Mouse (Mus musculus) right cerebral cortex, postnatal 14 days (tissue): ENCODE data around the gene Trmt10a.

Experiments used
- DNase-seq: peaks from one replicate; pipeline ENCODE4 v3.0.0; 2022

The Trmt10a gene

DNA sequence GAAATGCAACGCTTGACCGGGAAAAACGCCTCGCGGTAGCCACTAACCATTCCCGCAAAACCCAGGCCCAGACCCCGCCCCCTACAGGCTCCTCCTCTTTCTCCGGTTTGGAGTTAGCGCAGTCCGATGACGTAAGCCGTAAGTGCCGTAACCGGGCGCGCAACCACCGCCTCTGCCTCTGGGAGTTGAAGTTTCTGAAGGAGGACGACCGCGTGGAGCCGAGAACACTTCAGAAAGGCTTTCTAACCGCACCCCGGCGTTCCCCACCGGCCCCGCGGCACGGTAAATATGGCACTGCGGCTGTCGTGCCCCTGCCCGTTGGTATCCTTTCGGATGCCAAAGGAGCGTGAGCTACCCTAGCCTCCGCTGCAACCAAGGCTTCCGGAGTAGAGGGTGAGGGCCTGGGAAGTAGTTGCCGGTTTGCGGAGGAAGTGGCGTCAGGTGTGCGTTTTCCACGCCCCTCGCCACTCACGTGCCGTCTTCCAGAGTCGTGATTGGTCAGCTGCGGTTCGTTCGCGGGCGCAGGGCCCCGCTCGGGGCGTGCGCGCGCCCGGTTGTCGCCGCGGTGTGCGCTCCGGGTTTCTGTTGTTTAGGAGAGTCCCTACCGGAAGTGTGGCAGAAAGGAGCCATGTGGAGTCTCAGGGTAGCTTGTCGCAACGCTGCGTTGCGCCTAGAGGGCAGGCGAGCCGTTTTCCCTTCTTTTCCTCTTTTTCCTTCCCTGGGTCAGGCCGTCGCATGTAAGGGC lies at the start of gene Trmt10a:
Gene Trmt10a (plus strand): TSS at position 134 of the 745 bp plus-strand sequence.
- peak; percentile 98 for DNase-seq

DNA sequence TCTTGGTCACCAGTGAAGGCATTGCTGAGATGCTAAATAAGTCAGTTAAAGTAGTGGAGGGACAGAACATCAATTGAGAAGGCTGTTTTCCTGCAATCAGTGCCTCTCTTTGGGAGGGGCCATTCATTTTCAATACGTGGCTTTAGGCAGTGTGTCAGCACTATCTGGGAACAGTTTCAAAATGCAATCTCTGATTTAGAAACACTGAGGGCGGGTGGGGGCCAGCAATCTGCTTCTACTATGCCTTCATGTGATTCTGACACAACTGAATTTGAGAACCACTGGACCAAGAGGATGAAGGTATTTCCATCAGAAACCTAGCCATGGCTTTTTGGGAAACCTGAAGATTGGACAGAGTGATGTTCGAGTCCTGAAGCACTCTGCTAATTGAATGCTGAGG lies 47.9 kb upstream of the Trmt10a start:
- DNase-seq = peak; percentile 34

DNA sequence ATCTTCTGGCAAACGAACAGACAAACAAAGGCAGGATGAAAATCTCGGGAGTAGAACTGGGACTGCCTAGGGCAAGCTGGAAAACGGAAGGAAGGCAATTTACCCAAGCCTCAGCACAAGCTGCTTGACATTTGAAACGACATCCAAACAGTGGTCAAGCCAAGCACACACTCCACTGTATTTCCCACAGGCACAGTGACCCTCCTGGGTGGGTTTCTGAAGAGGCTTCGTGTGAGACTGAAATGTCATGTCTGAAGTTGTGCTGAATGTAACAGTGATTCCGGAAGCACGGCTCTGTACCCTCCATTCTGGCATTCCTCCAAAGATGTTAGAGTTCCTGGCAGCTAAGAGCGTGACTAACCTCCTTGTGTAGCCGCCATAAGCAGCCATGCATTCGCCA lies 47.5 kb upstream of the Trmt10a start:
- no peak for DNase-seq

DNA sequence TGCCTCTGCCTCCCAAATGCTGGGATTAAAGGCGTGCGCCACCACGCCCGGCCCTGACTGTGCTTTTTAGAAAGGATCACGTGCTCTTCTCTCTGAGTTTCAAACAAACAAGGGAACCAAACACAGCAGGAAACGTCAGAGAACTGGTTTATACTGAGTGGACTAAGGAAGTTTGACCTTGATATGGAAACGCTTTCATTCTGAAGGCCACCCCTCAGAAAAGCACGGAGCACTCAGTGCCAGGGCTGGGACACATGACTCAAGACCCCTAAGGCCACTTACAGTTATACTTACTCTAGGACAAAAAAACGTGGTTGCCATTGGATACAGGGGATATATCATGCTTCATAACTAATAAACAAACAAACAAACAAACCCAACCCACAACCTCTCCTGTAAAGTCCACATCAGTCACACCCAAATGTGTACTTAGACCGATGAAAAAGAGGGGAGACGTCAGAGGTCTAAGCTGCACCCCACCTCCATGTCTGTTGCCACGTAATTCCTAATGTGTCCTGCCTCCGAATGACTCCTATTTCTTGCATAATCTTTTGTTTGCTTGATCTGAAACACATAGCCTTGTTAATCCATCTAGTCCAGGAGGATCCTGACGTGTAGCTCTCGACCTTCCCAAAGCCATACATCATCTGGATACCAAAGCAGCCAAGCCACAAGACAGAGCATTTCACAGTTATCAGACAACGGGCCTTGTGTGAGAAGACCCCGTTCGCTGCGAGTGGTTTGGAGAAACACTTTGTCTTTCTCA lies 46.8 kb upstream of the Trmt10a start:
- no peak for DNase-seq

DNA sequence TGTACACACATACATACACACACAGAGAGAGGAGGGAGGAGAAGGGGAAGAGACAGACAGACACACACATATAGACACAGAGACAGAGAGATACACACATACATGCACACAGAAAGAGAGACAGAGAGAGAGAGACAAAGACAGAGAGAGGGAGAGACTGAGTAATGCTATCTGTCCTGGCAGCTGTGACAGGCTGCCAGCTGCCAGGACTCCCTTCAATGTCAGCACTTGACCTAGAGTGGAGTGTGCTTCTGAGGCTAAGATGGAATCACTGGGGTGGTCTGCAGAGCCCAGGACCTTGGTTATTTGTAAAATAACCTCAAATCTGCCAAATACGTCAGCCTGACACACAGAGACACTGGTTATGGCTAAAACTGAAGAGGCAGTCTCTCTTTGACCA lies 45.5 kb upstream of the Trmt10a start:
- DNase-seq = no peak

DNA sequence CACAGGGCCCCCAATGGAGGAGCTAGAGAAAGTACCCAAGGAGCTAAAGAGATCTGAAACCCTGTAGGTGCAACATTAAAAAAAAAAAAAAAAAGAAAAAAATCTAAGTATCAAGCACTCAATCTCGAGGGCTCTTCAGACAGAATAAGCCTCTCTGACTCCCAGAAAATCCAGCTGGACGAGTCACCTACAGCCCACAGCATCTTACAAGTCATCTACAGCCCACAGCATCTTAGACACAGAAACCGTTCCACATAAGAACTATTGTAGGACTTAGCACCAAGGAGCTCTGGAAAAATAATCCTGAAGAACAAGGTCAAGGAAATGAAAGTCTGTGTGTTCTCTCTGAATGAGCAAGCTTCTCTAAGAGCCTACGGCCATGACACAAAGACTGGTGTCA lies 41.3 kb upstream of the Trmt10a start:
- DNase-seq = no peak

DNA sequence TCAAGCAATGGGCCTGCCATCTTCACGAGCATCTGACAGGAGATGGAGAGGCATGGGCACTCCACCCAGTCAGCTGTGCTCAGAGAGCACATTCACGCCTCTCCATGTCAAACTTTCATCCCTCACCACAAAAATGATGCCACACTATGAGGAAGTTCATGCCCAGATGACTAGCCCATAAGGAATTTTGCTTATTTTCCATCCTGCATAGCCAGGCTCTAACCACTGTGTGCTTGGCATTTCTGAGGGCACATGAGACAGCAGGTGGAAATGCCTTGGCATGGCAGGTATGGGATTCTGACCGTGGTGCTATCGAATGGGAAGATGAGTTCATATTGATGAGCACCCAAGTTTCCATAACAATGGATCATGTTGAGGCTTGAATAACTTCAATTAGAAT lies 39.6 kb upstream of the Trmt10a start:
- DNase-seq = no peak

DNA sequence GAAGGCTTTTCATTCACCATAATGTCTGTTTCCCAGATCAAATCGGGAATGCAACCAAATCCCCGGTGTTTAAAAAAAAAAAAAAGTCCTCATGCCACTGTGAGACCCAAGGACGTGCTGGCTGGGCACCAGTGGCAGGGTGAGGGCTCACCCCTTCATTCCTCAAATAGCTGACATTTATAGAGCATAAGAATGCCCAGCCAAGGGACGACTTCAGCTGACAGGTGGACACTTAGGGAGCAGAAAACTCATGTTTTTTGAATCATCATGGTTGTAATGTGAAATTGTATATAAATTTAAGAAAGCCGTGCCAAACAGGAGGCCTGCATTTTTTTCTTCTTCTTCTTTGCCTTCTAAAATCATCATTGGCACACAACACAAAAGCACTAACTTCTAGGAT lies 38.2 kb upstream of the Trmt10a start:
- no peak for DNase-seq

DNA sequence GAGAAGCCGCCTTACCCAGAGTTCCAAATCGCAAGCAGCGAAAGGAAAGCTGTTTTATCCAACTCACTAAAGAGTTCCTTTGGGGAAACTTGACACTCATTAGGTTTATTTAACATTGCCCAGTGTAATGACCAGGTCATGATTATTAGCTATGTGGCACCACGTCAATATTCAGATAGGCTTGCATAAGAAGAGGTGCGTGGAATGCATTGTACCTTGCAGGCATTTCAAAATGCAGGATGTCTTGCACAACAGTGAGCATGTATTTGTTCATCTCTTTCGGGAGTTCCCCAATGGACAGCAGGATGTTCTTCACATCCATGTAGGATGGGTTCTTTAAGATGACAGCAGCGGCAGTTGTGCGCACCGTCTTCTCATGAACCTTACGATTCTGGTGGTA lies 36.4 kb upstream of the Trmt10a start:
- DNase-seq = no peak

DNA sequence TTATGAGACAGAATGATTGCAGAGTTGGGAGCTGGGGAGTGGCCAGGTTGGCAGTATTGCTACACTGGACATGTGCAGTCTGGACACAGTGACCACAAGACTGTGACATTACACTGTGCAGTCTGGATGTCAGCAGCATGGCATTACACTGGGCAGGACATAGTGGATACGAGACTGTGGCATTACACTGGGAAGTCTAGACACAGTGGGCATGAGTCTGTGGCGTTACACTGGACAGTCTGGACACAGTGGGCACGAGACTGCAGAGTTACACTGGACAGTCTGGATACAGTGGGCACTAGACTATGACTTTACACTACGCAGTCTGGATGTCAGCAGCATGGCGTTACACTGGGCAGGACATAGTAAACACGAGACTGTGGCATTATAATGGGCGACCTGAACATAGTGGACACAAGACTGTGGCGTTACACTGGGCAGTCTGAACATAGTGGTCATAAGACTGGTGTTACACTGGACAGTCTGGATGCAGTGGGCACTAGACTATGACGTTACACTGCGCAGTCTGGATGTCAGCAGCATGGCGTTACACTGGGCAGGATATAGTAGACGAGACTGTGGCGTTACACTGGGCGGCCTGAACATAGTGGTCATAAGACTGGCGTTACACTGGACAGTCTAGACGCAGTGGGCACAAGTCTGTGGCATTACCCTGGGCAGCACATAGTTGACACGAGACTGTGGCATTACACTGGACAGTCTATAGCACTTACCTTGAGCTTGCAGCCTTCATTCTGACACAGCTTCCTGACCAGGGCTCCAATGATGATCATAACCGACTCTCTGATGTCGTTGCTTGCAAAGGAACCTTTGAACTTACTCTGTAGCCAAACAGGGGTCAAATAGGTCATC lies 32.1 kb upstream of the Trmt10a start:
- DNase-seq = no peak

DNA sequence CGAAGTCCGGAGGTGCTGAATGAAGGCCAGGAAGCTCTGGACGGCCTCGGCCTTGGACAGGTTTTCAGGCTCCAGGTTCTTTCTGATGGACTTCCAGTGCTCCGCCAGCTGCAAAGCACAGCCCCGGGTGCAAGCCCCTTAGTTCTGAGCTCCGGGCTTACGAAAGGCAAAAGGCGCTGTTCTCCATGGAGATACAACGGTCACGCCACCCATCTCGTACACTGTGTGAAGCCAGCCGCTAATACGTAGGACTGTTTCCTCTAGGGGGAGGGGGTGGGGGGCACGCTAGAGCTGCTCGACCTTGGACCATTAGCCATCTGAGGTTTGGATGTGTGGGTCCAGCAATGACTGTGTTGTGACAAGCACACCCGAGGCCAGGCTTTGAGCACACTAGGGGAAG lies 29.1 kb upstream of the Trmt10a start:
- DNase-seq = no peak

DNA sequence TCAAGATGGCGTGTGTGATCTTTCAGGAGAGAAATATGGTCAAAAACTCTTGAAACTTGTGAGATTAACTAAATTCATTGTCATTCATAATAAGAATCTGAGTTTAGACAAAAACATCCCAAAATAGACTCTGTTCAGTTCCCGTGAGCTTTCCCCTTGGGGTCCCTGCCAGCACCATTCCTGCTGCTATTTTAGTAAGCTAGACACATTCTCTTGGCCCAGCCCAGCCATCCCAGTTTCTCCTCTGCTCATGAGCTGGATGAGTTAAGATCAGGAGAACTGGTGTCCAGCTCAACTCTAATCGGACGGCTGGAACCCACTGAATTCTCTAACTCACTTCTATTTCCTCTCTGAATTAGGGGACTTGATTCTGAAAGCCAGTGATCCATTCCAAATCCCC lies 26.4 kb upstream of the Trmt10a start:
- no peak for DNase-seq

DNA sequence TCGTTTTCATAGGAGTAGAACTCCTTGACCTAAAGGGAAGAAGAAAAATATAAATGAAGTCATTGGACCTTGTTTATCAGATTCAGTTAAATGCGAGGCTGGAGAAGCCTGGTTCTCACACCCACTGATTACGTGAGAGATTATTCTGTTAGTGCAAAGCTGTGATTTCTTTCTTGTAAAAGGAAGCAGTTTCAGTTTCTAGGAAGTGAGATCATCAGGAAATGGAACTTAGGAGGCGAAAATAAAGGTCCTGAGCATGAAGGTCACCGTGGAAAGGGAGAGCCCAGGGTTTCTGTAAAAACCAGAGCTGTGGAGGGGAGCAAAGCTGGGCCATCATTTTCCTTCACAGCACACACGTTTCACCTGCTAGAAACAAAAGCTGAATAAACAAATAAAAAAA lies 24.9 kb upstream of the Trmt10a start:
- DNase-seq = no peak

DNA sequence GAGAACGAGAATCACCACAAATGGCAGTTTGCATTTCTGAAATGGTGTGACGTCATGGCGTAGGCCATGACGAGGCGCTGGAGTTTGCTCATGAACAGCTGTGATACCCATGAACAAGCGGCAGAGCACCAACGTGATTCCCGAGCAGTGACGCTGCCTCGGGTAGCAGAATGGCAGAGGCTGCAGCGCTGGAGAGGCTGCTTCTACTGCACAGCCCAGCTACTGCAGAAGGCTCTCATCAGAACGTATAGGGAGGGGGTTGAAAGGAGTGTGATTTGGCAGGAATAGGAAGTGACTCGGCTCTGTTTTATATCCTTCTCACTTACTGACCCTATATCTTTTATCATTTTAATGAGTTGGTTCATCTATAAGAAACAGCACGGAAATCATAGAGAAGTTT lies 24.4 kb upstream of the Trmt10a start:
- no peak for DNase-seq

DNA sequence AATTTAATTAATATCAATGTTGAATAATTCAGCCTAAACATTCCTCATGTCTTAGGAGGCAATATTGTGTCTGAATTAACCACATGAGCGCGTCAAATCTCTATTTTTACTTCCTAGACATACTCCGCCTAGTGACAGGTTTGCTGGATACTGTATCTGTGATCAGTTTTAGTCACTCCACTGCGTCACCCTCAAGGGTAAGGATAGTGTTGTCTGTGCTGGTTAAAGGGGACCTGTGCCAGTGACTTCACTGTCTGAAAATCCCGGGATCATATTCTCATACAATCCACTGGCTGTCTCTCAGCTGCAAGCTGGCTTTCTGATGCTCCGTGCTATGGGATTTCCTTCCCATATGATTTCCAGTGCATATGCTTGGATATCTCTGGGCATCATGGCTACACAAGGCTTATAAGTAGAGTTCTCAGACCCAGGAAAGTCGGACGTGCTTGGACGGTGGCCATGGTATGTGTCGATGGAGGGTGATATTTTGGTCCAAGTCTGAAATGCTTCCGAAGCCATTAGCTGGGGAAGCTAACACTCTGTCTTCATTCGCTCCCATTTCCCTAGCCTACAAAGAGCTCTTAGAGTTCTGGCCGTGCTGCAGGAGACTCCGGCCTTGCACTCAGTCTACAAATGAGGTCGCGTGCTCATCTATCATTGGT lies 23.7 kb upstream of the Trmt10a start:
- DNase-seq = no peak

DNA sequence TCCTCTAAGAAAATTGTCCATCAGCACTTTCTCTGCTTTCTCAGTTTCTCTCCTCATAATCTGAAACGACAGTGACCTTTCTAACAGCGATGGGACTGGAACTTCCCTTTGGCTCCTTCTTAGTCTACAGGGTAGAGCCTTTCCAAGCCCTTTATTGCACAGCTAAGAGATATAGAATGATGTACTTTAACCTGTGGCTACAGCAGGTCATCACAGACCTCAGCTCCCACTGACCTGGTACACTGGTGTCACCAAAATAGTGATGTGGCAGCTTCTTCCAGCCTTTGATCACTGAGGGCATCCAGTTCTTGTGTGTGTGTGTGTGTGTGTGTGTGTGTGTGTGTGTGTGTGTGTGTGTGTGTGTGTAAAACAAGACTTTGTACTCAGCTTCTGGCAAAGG lies 21.8 kb upstream of the Trmt10a start:
- DNase-seq = no peak

DNA sequence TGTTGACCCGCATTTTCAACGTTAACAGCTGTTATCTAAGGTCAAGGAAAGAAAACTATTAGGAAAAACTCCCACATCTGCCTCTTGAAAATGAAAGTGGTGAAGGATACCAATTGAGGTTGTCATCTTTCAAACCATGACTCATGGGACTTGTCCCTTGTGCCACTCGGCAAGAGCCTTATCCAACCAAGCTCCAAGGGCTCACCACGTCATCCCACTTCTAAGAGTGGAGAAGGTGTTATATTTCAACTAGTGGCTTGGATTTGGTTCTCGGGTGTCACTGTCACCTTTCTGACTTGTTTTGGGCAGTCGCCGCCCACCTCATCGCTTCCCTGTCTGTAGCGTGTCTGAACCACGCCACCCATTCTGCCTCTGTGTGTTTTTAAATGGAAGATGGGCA lies 19.4 kb upstream of the Trmt10a start:
- no peak for DNase-seq

DNA sequence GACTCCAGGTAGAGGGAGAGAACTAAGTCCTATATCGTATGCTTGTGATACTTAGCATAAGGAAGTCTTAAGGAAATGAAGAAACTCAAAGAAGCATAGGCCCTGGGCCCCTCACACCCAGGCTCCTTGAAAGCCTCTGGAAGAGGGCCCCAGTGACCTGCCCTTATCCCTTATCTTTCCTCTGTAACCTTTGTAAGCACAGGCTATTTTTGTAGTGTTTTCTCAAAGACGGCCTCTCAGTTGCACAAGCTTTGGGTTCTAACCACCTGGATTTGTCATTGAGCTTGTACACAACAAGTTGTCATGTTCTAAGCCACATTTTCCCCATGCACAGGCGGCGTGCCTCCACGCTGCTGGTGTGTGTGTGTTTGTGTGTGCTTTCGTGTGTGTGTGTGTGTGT lies 14.1 kb upstream of the Trmt10a start:
- no peak for DNase-seq

DNA sequence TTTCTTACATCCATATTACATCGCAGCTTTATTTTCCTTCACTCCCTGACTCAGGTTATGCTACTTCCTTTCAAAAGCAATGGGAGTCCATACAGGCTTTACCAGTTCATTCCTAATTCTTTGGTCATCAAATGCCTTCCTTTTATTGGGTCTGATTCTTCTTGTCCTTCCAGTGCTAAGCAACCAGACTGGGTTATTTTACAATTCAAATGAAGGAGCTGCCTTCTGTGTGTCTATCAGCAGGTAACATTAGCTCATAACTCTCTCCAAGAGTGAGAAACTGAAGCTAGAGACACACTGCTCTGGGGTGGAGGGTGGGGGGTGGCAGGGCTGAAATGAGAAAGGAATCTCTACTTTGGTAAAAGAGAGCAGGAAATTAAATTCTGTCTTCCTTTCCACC lies 12.6 kb upstream of the Trmt10a start:
- no peak for DNase-seq

DNA sequence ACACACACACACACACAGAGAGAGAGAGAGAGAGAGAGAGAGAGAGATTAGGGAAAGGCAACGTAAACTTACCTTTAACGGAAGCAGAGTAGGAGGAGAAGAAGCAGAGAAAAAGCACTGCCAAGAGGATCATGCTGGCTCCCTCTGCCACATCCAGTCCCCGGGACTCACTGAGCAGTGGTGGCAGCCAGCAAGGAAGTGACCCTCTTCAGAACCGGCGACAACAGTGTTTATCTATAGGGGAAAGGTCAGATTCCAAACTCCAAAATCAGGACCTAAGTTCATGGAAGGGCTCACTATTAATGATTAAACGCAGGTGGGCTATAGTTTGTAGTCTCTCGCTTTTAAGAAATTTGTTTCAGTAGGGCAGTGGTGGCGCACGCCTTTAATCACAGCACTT lies 12.1 kb upstream of the Trmt10a start:
- DNase-seq = no peak

DNA sequence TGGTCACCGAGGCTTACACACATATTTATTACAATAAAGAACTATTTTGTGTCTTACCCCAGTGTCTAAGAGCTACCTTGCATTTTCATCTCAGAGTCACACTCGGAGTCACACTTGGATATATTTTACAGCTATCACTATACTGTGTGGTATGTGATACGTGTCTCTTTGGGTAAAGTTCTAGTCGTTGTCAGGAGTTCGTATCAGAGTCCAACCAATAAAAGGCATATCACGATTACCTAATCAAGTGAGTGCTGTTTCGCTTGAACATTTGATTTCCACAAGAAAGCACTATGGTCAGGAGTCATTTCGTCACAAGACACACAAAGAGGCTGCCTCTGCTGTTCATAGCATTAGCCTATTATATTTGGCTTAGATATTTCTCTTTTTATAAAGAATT lies 9.8 kb upstream of the Trmt10a start:
- no peak for DNase-seq

DNA sequence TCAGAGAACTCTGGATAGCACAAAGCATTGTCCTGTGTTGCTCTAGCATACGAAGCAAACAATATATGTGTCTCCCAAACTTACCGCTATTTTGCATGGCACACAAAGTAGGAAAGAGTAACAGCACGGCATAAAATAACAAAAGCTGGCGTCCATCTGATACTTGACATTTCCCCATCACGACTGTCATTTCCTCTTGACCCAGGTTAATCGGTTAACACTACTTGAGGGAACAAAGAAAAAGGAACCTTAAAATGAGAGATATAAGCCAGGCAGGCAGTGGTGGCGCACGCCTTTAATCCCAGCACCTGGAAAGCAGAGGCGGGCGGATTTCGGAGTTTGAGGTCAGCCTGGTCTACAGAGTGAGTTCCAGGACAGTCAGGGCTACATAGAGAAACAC lies 9.3 kb upstream of the Trmt10a start:
- no peak for DNase-seq

DNA sequence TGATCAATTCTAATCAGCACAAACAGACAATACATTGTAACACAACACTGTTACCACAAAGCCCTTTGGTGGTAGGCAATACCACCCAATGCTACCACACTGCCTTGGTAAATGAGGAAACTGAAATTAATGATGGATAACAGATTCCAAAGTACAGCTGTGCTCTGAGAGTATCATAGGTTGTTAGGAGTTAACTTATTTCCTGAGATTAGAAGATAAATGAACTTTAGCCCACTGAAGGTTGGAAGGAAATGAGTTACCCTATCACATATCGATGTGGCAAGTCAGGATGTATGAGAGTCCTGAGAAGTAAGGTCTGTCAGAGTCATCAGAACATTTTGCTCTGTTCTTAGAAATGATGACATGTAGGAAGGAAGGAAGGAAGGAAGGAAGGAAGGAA lies 8.7 kb upstream of the Trmt10a start:
- DNase-seq = no peak
